Mouse (Mus musculus) small intestine, adult 2 months (tissue): ENCODE measurements at regions not wholly inside any gene's neighbourhood (a gene's known extent, or its start where the extent isn't known, plus 50 kb on each side); places are given as distances from the start of the nearest gene placed in this dataset.

ENCODE experiments used
- H3K27ac ChIP-seq: fragments of 200-500 bp; 2 replicates; pipeline ENCODE4 v1.5.1; 2012; ENCODE audit warnings: low read depth, low read length, control low read depth, inconsistent platforms; ENCODE audit not compliant: insufficient read depth
- H3K27me3 ChIP-seq: fragments of 200-500 bp; 2 replicates; pipeline ENCODE4 v1.6.1; 2012; ENCODE audit warnings: mild to moderate bottlenecking, moderate library complexity, low read length, inconsistent platforms; ENCODE audit not compliant: control insufficient read depth, insufficient read depth
- H3K36me3 ChIP-seq: fragments of 200-500 bp; 2 replicates; pipeline ENCODE4 v1.6.1; 2012; ENCODE audit warnings: mild to moderate bottlenecking, low read length, control low read depth, inconsistent platforms; ENCODE audit not compliant: control insufficient read depth, insufficient read depth
- H3K4me1 ChIP-seq: fragments of 200-500 bp; 2 replicates; pipeline ENCODE4 v1.6.1; 2012; ENCODE audit warnings: low read length, inconsistent platforms, mixed read lengths; ENCODE audit not compliant: control insufficient read depth, insufficient read depth, insufficient read length
- H3K4me3 ChIP-seq: fragments of 200-500 bp; 2 replicates; pipeline ENCODE4 v1.5.1; 2012; ENCODE audit warnings: low read depth, mild to moderate bottlenecking, control low read depth, inconsistent platforms, low read length, moderate library complexity
- CTCF ChIP-seq: fragments of 200-500 bp; IDR thresholded peaks from 2 replicates; pipeline ENCODE4 v1.5.1; 2012; ENCODE audit warnings: low read depth, mild to moderate bottlenecking, control low read depth, inconsistent platforms, low read length, moderate library complexity, mixed read lengths; ENCODE audit not compliant: insufficient replicate concordance, insufficient read length; ENCODE audit errors: extremely low read depth
- POLR2A ChIP-seq: fragments of 200-500 bp; IDR thresholded peaks from 2 replicates; pipeline ENCODE4 v1.6.1; 2012; ENCODE audit warnings: low read depth, mild to moderate bottlenecking, control low read depth, inconsistent platforms, low read length, moderate library complexity
- WGBS: fragments of 180-500 bp; shearing (Covaris S2); methylation state at CpG from one replicate; pipeline ENCODE4 v1.1.7; 2018; 5-methylcytosine and 5-hydroxymethylcytosine counted together

DNA sequence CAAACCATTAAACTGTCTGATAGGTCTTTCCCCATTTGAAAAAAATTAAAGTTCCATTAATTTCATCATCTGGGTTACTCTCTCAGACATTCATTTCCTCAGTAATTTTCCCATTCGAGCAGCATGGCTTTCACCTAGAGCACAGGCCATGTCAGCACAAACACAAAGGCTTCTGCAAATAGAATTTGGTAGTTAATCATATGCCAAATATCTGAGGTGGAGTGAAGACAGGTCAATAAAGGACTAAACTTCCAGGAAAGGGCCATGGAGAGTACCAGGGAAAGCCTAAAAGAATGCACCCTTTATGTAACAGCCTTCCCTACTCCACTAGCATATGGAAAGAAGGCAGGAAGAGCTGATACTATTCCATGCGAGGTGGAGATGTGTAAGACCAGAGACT is 150.3 kb upstream of the Gimd1 start:
- Histone ChIP-seq H3K4me1 (no peaks in the 10 kb centered on the region), H3K4me3 (no peak overlapping the region), H3K27me3 (no peaks in the 10 kb centered on the region), H3K27ac (no peak overlapping the region), H3K36me3 (no peaks in the 10 kb centered on the region)
- 41% methylated on average over 2 of the region's 2 CpGs for WGBS
- TF ChIP-seq CTCF (no peak), POLR2A (no peak)

DNA sequence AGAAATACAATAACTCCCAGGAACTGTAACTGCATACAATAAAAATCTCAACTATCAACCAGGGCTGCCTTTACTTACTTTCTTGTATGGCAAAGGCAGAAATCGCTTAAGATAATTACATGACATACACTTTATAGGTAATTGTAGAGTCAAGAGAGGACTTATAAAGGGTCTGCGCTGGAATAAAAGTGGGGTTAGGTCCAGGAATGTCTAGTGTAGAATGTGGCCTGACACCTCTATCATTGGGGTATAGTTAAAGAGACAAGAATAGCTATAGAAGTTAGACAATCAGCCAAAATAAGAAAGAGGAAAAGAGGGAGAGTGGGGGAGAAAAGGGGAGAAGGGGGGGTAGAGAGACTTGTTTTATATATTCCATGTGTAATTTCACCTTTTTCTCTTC is 144.8 kb upstream of the Gimd1 start:
- no peaks in the 10 kb centered on the region for H3K4me1 ChIP-seq
- no peaks in the 10 kb centered on the region for H3K36me3 ChIP-seq
- H3K4me3 ChIP-seq: no peak overlapping the region
- no peaks in the 10 kb centered on the region for H3K27me3 ChIP-seq
- H3K27ac ChIP-seq: no peak overlapping the region
- TF ChIP-seq CTCF (no peak), POLR2A (no peak)
- whole genome bisulfite sequencing: 95% methylated on average over 2 of the region's 2 CpGs

DNA sequence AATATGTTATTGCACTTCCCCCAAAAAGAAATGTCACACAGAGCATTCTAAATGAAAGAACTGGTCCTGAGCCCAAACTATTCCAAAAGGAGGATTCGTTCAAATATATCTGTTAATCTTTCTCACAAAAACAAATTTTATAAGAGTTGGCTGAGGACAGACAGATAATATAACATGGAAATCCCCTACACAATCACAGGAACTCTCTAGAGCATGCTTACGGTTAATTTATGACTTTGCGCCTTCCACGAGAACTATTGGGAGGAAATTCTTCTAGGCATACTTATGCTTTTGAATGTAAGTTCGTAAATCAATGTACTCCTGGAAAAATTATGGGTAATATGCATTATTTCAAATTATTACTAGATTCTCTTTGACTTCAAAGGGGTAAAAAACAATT is 144.1 kb upstream of the Gimd1 start:
- no peaks in the 10 kb centered on the region for H3K4me1 ChIP-seq
- H3K36me3 ChIP-seq: no peaks in the 10 kb centered on the region
- no peak overlapping the region for H3K4me3 ChIP-seq
- 64% methylated on average over 5 of the region's 5 CpGs for WGBS
- no peak overlapping the region for H3K27ac ChIP-seq
- TF ChIP-seq POLR2A: no peak
- no peaks in the 10 kb centered on the region for H3K27me3 ChIP-seq

DNA sequence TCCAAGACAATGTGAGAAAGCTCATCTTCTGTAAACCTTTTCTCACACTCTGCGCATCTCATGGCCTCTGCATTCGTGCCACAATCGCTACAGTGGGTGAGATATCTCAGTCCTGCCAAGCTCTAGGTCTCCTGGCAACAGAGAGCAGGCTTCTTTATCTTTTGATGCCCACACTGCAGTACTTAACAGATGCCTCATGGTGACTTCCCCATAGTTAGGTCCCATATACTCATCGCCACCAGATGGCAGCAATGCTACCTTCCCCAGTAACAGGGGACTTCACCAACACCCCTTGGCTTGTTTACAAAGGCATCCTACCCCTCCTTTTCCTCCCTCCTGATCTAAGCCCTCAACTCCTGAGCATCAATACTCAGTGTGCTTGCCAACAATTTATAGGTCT is 123.5 kb upstream of the Gimd1 start:
- H3K27ac ChIP-seq: no peak overlapping the region
- no peaks in the 10 kb centered on the region for H3K27me3 ChIP-seq
- no peak overlapping the region for H3K4me3 ChIP-seq
- H3K36me3 ChIP-seq: no peaks in the 10 kb centered on the region
- WGBS: 15% methylated on average over 4 of the region's 4 CpGs
- no peaks in the 10 kb centered on the region for H3K4me1 ChIP-seq
- peak; percentile 57; the same call in 1 of the 2 replicates for TF ChIP-seq CTCF
- no peak for TF ChIP-seq POLR2A

DNA sequence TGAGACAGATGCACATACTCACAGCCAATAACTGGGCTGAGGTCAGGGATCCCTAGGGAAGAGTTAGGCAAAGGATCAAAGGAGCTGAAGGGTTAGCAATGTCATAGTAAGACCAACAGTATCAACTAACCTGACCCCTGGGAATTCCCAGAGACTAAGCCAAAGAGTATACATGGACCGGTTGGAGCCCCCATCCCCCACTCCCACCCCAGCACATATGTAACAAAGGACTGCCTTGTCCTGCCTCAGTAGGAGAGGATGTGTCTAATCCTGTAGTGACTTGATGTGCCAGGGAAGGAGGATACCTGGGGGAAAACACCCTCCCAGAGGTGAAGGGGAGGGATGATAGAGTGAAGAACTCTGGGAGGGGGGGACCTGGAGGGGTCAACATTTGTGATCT is 119.4 kb upstream of the Gimd1 start:
- Histone ChIP-seq H3K27ac (no peak overlapping the region), H3K4me3 (no peak overlapping the region), H3K27me3 (no peaks in the 10 kb centered on the region), H3K36me3 (no peaks in the 10 kb centered on the region), H3K4me1 (no peaks in the 10 kb centered on the region)
- 70% methylated on average over 1 of the region's 1 CpGs for WGBS
- TF ChIP-seq POLR2A: no peak
- no peak for TF ChIP-seq CTCF

DNA sequence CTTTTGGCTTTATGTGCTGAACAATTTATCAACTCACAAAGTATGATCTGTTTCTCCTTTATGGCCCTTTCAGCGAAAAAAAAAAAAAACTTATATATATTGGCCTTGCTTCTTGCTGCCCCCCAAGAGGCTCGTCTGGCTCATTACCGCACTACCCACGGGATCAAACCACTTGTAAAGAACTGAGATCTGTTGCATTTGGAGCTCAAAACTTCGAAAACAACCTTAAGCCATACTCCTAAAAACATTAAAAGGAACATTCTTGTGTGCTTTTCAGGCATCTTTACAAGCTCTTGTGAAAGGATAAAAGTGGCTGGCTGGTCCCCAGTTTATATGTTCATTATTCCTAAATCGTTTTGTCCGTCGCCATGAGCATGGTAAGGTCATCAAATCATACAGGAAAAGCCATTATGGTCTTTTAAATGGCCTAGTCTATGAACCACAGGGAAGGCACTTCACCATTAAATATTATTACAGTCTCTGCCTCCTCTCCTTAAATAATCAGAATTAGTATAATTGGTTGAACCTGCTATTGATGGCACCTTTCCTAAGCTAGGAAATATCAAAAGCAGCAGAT is 117.0 kb upstream of the Gimd1 start:
- Histone ChIP-seq H3K27me3 (no peaks in the 10 kb centered on the region), H3K4me3 (no peak overlapping the region), H3K36me3 (no peaks in the 10 kb centered on the region), H3K4me1 (no peaks in the 10 kb centered on the region), H3K27ac (no peak overlapping the region)
- 78% methylated on average over 8 of the region's 8 CpGs for WGBS
- TF ChIP-seq POLR2A (no peak), CTCF (no peak)

DNA sequence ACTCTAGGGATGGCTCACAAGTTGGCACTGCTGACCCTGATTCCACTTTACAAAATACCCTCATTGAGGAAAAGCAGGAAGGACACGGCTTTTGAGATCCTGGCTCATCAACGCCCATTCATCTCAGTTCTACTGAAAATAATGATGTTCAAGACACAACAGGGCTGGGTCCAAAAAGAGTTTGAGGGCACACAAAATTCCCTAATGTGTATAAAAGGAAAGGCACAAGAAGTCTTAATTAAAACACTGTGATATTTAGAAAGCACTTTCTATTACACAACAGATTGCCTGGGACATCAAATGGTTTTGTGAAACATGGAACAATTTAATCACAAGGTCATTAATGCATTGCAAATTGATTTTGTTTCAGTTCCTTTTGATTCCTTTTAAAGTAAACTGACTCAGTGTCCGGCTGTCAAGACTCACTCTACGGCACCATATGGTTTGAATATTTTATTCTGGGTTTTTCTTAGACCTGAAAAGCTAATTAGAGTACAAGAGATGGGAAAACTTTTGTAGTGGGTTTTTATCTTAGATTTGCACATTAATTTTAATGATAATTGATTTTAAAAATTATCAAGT is 96.2 kb upstream of the Gimd1 start:
- H3K27me3 ChIP-seq: no peaks in the 10 kb centered on the region
- no peak overlapping the region for H3K4me3 ChIP-seq
- no peaks in the 10 kb centered on the region for H3K36me3 ChIP-seq
- TF ChIP-seq POLR2A (no peak), CTCF (no peak)
- no peaks in the 10 kb centered on the region for H3K4me1 ChIP-seq
- no peak overlapping the region for H3K27ac ChIP-seq
- WGBS: 77% methylated on average over 4 of the region's 4 CpGs
